Mouse (Mus musculus) left cerebral cortex, postnatal 4 days (tissue): ENCODE measurements around the gene Ugcg. TPM values are rescaled to one million over a fixed set of nuclear protein-coding genes. Genes with fewer than 3 reads are reported as not detected.

Experiments
- DNase-seq: peaks from one replicate; pipeline ENCODE4 v3.0.0-alpha.2; 2022
- intact Hi-C: fragments of 180-260 bp; cut with DNase I; formaldehyde crosslinking; loops from one replicate; pipeline ENCODE4 v1.15.1; 2025
- total RNA-seq, 2 experiments: library from RNA; stranded (reverse); gene quantifications; 2 replicates each; pipeline ENCODE4 v1.2.3; 2021

Ugcg gene
- total RNA-seq, 2 experiments from 2014 or later = 101 to 104 TPM

DNA sequence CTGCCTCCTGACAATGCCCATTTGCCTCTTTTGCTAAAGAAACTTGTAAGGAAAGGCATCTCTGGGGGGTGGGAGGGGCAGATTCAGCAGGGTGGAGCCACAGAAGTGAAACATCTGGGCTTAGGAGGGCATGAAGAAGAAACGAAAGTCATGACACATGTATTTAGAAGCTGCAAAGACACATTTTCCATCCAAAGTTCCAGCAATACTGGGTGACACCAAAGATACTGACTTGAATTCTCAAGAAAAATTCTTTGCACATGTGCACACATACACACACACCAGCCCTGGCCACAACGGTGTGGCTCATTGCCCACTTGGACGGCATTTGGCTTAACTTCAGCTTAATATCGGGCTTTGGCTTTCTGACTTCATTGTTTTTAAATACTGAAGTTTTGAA, 35.8 kb downstream of the Ugcg start:
- intact Hi-C loops = no loop called here
- DNase-seq = no peak

DNA sequence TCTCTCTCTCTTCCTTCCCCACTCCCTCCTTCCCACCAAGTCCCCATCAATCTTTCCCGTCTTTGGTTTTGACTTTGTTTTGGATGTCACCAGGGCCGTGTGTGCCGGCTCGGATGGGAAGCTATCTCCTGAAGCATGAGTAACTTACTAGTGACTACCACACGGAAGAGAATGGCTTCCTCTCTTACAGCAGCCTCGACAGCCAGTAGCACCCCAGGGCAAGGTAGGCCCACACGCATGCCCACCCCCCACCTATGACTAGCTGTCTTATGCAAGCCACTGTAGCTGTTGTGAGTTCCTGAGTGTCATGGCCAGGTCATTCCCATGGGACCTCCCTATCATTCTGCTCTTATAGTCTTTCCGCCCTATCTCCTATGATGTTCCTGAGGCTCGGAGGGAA, 38.0 kb downstream of the Ugcg start:
- intact Hi-C loops = no loop called here
- DNase-seq = no peak

DNA sequence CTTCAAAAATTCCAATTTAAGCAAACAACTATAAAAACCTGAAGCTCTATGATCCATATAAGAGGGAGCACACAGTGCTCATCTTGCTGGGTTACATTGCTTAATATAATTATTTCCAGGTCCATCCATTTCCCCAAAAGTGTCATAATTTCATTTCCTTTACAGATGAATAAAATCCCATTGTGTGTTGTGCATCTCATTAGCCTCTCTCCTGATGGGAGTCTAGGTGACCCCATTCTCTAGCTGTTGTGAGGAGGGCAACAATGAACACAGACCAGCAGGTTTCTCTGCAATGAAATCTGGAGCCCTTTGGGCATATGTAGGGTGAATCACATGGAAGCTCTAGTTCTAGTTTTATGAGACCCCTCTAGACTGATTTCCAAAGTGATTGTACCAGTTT, 39.9 kb downstream of the Ugcg start:
- no peak for DNase-seq
- intact Hi-C loops = no loop called here

DNA sequence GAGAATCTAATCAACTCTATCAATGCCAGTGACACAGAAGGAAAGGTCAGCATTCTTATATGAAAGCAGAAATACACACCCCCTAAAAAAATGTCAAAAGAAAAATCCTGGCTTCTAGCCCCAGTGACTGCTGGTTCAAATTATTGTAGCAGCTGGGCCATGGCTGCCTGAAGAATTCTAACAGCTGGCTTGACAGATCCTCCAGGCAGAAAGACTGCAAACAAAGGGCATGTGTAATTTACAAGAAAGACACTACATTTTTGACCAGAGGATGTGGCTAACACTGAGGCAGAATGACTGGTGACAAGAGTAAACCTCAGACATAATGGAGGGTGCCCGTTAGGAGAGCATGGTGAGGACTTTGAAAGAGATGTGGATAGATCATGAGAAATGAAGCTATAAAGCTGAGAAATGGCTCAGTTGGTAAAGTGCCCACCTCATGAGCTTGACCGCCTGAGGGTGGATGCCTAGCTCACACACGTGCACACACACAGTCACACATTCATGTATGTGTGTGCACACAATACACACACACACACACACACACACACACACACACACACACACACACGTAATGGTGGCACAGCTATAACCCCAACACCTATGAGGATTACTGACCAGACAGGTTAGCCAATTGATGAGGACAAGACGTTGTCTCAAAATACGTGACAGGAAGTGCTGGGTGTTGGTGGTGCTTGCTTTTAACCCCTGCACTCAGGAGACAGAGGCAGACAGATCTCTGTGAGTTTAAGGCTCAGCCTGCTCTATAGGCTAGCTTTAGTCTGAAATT, 42.4 kb downstream of the Ugcg start:
- intact Hi-C loops = no loop called here
- DNase-seq = no peak

DNA sequence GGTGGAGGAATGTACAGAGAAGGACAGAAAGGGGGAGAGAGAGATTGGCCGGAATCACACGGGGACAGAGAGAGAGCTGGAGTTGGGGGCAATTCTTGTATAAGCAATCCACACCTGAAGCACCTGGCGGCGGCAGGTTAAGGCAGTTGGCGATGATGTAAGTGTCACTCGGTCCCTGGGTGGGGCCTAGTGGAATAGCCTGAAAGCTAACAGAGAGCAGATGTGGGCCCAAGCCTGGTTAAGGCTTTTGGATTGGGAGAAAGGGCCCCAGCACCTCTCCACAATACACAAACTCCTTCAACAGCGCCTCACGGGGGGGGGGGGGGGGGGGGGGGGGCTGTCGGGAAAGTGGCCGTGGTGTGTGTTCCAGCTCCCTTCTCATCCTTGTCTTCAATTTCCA, 45.0 kb downstream of the Ugcg start:
- intact Hi-C loops = no loop called here
- no peak for DNase-seq

DNA sequence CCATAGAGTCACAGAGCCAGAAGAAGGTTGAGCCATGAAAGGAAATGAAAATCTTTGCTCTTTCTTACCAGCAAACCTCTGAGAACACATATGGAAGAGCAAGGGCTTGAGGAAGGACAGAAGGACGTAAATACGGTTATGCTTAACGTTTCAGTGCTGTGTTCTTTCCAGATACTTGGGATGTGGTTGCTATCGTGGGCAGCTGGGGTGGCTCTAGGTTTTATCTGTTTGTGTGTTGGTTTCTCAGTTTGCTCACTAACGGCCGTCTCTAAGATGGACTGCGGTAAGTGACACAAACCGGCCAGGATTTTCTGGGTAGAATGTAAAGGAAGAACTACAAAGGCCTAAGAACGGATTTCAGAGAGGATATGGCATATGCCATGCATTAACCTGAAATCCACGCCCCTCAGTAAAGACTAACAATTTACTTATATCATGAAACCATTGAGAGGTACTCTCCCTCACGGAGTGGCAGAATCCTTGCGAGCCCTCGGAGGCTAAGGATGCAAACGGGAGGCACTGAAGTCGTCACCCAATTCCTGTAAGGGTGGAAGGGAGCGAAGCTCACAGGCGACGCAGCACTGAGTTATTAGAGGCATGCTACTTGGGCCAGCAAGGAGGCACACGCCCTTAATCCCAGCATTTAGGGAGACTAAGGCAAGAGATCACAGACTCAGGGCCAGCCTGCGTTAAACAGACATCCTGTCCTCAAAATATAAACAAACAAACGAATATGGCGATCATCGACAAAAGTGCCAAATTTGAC, 45.6 kb downstream of the Ugcg start:
- intact Hi-C loops = no loop called here
- no peak for DNase-seq

DNA sequence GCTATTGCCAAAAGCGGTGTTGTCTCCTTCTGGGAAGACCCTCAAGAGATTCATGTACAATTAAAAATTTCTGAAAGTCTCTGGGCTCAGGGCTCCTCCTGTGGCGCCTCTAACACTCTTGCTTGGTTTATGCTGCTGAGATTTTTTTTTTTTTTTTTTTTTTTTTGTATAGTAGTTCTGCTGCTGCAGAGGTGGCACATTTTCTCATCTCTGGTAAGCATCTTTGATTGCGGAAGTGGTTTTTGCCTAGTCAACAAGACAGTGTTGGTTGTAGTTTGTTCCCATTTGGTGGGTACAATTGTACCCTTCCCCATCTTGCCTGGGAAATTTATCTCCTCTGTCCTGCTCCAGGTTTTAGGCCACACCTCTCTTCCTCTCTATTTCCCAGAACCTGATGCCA, 47.3 kb downstream of the Ugcg start:
- intact Hi-C loops = no loop called here
- no peak for DNase-seq

DNA sequence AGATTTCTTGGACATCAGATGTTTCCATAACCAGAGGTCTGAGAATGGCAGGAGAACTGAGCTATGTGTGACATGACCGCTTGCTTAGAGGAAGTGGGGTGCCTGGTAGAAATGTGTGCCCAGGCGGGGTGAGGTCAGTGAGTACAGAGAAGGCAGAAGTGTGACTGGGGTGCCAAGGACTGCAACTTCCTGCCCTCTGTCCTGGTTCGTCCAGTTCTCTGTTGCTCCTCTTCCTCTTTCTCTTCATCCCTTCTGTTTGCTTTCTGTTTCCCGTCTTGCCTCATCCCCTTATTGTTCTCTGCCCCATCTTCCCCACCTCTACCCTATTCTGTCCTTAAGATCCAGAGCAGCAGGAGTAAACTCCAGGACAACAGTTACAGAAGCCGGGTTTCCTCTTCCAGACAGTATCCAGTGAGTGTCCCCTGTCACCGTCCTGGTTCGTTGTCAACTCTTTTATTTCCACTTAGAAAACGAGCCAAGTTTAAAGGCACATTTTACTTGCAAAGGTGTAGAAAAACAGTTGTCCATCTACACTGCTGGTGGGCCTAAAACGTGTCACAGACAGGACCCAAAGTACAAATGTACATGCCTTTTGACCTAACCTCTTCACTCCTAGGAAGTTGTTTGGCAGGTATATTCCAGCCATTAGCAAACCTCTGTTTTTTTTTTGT, 49.7 kb downstream of the Ugcg start:
- intact Hi-C loops = no loop called here
- DNase-seq = no peak

DNA sequence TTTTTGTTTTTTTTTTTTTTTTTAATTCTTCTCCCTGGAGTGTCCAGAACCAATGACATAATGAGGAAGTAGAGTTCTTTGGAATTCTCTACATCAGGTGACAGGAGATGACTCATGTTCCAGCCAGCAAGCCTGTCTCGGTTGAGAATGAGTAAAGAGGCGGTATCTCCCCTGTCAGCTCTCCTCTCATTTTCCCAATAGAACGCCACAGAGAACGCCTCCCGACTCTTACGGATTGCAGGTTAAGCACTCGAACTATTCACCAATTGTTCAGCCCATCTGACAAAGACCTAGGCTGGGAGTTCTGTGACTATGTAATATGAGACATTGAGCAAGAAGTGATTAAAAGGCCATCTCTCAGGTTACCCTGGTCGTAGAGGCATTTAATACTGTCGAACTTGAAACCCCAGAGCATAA, 50.3 kb downstream of the Ugcg start:
- intact Hi-C loops = no loop called here
- no peak for DNase-seq

DNA sequence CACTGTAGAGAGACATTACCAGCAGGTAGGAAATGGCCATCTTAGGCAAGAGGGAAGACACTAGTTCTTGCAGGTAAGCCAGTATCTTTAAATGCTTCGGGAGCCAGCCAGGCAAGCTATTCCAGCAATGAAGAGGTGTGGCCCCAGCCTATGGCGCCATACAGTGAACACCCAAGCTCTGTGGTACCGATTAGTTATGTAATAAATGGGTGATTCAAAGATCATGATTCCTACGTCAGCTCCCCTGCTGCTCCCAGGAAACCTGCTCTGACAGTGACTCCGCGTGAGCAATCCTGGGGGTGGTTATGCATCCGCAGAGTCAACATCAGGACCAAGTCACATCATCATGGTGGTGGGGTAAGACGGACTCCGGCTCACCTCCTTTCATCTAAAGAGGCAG, 51.1 kb downstream of the Ugcg start:
- intact Hi-C loops = no loop called here
- DNase-seq = no peak

DNA sequence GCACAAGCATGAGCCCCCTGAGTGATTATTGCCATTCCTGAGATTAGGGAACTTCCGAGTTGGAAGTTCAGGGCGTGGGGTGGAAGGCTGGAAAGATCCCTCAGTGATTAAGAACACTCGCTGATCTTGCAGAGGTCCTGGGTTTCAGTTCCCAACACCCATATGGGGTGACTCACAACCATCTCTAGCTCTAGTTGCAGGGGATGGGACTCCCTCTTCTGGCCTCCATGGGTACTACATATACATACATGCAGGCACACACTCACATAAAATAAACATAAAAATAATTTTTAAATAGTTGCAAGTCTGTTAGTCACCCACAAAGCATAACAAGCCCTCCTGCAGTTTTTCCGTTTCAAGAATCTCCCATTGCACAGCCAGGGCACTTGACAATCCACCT, 52.0 kb downstream of the Ugcg start:
- intact Hi-C loops = no loop called here
- DNase-seq = no peak

DNA sequence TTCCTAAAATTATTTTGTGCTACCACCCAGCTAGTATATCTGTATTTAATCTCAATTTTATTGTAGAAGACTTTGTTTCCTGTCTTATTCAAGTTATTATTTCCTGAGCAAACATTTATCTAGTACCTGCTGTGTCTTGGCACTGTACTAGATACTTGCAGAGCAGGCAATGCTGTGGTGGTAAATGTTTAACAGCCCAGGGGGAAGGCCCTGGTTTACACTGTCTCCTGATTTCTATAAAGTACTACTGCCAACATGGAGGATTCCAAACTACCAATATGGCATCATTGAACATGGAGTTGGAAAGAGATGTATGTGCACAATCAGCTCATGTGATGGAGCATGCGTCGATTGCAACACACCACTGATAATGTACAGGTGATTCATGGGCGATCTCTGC, 53.2 kb downstream of the Ugcg start:
- intact Hi-C loops = no loop called here
- no peak for DNase-seq

DNA sequence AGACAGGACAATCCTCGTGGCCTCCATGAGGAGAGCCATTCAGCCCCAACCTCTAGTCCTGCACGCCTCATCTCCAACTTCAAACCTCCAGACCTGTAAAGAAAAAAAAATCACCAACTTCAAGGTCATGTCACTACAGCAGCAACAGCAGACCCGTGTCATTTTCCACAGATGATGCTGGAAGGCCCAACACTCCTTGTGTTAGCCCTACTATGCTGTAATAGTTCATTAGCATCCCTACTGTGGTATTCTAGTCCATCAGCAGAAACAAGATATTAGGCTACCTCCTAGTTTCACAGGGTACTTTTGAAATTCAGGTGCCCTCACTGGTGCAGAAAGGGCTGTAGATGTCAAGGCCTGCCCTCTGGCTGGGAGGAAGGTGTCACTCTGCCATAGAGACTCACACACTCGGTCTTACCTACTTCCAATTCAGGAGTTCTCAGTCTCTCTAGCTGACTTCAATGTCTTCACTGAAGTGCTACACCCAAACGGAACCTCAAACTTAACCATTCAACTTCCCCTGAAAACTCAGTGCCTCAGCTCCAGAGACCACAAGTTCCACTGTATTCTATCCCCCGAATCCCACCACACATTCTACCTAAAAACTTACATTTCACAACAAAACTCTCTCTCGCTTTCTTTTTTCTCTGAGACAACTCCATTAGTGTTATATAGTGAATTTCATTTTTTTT, 54.9 kb downstream of the Ugcg start:
- intact Hi-C loops = no loop called here
- no peak for DNase-seq

DNA sequence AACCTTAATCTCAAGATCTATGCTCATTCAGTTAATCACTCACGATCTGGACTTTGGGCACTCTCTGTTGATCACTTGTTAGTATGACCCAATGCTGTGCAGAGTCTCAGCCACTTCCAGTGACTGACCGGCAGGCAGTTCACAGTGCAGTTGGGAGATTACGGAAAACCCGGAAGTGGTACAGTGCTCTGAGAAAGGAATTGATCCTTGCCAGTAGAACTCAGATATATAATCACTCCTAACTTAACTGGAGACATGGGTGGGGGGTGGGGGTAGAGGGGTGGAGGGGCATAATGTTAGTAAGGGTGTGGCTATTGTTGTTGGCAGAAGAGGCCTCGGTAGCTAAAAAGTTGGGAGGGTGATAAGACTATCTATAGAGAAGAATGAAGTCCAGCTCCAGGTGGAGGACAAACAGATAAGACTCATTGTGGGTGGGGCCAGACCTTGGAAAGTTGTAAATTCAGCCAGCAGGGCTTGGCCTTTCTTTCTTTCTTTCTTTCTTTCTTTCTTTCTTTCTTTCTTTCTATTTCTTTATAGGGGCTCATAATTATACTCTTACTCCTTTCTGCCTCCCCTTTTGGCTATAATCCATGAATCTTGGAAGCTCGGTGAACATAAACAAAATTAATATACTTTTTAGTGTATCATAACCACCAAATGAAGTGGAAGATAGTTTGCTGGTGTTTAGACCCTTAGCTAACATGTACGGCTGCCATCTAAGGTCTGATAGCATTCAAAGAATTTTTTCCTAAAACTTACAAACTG, 55.9 kb downstream of the Ugcg start:
- intact Hi-C loops = no loop called here

DNA sequence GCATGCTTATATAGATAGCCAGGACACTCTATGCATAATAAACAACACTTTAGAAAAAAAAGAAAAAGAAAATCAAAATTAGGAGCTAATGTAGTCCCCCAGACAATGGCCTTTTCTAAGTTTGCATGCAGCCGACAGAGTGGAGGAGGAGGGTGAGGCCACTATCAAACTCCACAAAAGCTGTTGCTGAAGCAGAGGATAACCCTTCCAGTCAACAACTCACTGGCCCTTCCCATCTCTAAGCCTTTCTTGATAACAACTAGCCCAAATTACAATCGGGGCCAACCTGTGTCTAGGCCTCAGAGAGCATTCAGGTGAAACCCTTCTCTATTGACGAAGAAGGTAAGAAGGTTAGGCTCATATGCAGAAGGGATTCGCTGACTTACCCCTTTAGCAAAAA, 56.7 kb downstream of the Ugcg start:
- no peak for DNase-seq
- intact Hi-C loops = no loop called here

More for the DNA sequence above, 55.9 kb downstream of the Ugcg start:
- no peak for DNase-seq

DNA sequence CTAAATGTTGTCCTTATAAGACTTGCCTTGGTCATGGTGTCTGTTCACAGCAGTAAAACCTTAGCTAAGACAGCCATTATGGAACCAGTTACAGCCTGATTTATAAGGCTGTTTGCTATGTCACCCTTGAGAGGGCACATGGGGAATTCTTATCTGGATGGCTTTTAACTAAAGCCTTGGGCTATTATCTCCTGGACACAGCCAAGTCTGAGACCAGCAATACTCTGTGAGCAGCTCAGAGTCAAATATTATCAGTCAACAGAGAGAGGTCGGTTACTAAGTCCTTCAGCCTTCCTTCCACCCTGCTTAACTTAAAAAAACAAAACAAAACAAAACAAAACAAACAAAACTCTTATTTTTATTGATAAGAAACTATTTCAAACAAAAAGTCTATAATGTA, 58.5 kb downstream of the Ugcg start:
- intact Hi-C loops = no loop called here
- DNase-seq = no peak

DNA sequence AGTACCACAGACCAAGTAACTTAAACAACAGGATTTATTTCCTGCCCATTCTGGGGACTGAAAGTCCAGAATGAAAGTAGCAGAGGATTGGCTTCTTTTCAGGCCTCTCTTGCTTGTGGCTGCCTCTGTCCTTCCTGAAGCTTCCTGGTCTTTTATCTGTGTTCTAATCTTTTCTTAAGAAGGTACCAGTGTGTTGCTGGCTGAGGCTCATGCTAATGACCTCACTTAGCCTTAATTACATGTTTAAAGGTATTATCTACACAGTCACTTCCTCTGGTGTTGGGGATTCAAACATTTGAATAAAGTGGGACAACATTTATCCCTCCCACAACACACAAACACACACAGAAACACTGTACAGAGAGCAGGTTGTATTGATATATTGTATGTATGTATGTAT, 59.0 kb downstream of the Ugcg start:
- intact Hi-C loops = no loop called here
- no peak for DNase-seq

DNA sequence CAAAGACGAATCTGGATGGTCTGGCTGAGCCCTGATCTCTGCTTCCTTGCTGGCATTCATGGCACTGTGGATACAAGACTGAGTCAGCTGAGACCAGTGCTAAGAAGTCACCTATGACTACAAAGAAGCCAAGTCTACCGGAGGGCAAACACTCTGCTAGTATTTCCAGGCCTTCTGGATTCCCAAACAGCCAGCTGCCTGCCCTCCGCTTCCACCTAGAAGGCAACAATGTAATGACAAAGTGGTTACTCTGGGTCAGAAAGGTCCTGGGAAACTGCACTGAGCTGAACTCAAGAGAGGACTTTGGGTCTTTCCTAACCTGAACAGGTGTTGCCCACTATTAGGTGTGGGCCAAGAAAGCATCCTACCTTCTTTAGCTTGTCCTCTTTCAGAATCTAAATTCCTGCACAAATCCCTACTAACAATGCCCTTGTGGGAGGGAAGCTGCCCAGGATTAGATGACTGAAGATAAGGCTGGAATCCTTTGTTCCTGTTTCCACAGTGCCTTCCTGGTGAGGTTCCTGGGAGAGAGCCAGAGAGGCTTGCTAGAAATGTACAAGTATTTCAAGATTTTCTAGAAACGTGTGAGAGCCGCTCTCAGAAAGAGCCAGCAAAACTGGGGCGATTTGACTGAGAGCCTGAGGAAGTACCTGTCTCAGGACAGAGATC, 63.5 kb downstream of the Ugcg start:
- DNase-seq = no peak
- intact Hi-C loops = no loop called here

DNA sequence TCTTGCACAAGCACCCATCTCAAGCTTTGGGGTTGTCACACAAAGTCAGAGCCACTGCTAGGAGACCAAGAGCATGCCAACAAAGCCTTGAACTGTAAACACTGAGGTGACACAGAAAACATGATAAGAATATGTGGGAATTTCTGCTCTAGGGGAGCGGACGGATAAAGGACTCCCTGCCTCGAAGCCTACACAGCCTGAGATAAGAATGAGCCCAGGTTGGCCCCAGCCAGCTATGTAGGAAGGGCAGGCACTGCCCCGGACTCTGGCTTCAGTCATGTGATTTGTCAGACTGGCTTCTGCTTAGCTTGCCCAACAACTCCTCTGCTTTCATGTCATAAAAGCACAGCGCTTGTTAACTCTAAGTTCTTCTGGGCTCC, 64.0 kb downstream of the Ugcg start:
- intact Hi-C loops = no loop called here
- no peak for DNase-seq

DNA sequence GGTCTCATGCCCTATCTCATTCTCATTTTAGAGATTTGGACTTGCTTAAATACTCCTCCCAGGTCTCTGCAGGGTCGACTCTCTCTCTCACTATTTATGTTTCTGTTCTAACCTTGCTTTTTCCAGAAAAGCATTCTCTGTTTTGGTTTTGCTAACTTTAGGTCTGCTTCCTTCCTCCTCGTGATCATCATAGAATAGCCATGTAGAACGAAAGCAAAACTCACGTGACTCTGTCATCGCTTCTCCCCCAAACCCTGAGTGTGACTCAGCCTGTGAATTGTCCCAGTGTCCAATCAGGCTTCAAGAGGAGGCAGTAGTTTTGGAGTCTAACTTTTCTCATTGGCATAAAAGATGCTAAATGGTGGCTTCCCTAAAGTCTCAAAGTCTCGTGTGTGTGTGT, 65.3 kb downstream of the Ugcg start:
- DNase-seq = no peak
- intact Hi-C loops = no loop called here
